Mouse (Mus musculus) liver, embryonic 14.5 days (tissue): ENCODE results near the gene 5430419D17Rik. TPM values are rescaled to one million over a fixed set of nuclear protein-coding genes. Genes with fewer than 3 reads are reported as not detected.

ENCODE experiments used
- ATAC-seq: fragments of 200-750 bp; cut with Nextera tagmentation; 2 replicates; pipeline ENCODE4 v1.8.0; 2017; ENCODE audit warnings: moderate number of reproducible peaks, mild to moderate bottlenecking, moderate library complexity; ENCODE audit not compliant: insufficient read depth
- DNase-seq, 3 experiments: peaks; one replicate each; pipeline ENCODE4 v3.0.0-alpha.2; 2012 to 2013; ENCODE audit warnings: low read depth in 3 of 3, low spot score in 3 of 3
- H3K27ac ChIP-seq: fragments of 300-500 bp; sonication (generic); 2 replicates; pipeline ENCODE4 v1.5.1; 2014; ENCODE audit warnings: moderate library complexity, mild to moderate bottlenecking, control low read depth, inconsistent platforms
- H3K27me3 ChIP-seq: fragments of 300-500 bp; sonication (generic); 2 replicates; pipeline ENCODE4 v1.6.1; 2014; ENCODE audit warnings: mild to moderate bottlenecking, low read length, moderate library complexity; ENCODE audit not compliant: control insufficient read depth, insufficient read depth
- H3K36me3 ChIP-seq: fragments of 300-500 bp; sonication (generic); replicated peaks from 2 replicates; pipeline ENCODE4 v1.6.1; 2014; ENCODE audit warnings: low read depth; ENCODE audit not compliant: control insufficient read depth, insufficient read depth
- H3K4me1 ChIP-seq, 2 experiments: fragments of 200-500 bp in 1 of 2; fragments of 300-500 bp in 1 of 2; sonication (generic) in 1 of 2; replicated peaks; 2 replicates each; pipeline ENCODE4 v1.6.1; 2012 to 2014; ENCODE audit warnings: antibody characterized with exemption in 1 of 2, inconsistent platforms in 1 of 2, low read length in 1 of 2; ENCODE audit not compliant: control insufficient read depth in 2 of 2, insufficient read depth in 2 of 2
- H3K4me2 ChIP-seq: fragments of 300-500 bp; sonication (generic); 2 replicates; pipeline ENCODE4 v1.6.1; 2014; ENCODE audit warnings: low read depth, mild to moderate bottlenecking, control low read depth, moderate library complexity
- H3K4me3 ChIP-seq, 2 experiments: fragments of 200-500 bp in 1 of 2; fragments of 300-500 bp in 1 of 2; sonication (generic) in 1 of 2; 2 replicates each; pipeline ENCODE4 v1.5.1; 2012 to 2014; ENCODE audit warnings: low read depth in 2 of 2, low read length in 2 of 2, mild to moderate bottlenecking in 2 of 2, control low read depth in 1 of 2, inconsistent platforms in 1 of 2, moderate library complexity in 1 of 2; ENCODE audit not compliant: insufficient read depth in 1 of 2
- H3K9ac ChIP-seq: fragments of 300-500 bp; sonication (generic); replicated peaks from 2 replicates; pipeline ENCODE4 v1.6.1; 2014; ENCODE audit warnings: mild to moderate bottlenecking, control low read depth, moderate library complexity
- H3K9me3 ChIP-seq: fragments of 300-500 bp; sonication (generic); 2 replicates; pipeline ENCODE4 v1.6.1; 2016; ENCODE audit warnings: low read length, mixed read lengths; ENCODE audit not compliant: control insufficient read depth
- CTCF ChIP-seq: IDR thresholded peaks from 2 replicates; pipeline ENCODE4 v1.5.1; 2016; ENCODE audit warnings: antibody characterized with exemption, low read depth, control low read depth
- EP300 ChIP-seq: IDR thresholded peaks from 2 replicates; pipeline ENCODE4 v1.6.1; 2016; ENCODE audit warnings: antibody characterized with exemption, low read depth
- WGBS: fragments of 180-500 bp; shearing (Covaris S2); extraction: QIAGEN DNeasy Blood & Tissue Kit; methylation state at CpG from one replicate; pipeline ENCODE4 v1.1.7; 2014; ENCODE audit not compliant: insufficient replicate concordance; 5-methylcytosine and 5-hydroxymethylcytosine counted together
- polyA plus RNA-seq, 2 experiments: library from polyadenylated mRNA; depleted of rRNA in 1 of 2; stranded (reverse) in 1 of 2; unstranded in 1 of 2; fragments of >200 nt; fragmentation: Nextera tagmentation in 1 of 2; extraction: Ambion mirVana in 1 of 2; gene quantifications; 2 replicates each; pipeline versions ENCODE4 v1.2.1 to v1.2.3; 2012 to 2014

Gene 5430419D17Rik
- polyA plus RNA-seq, 2 experiments = not detected

- Histone ChIP-seq H3K4me2 (no peak overlapping the region), H3K4me3 (no peak overlapping the region), H3K27me3 (no peaks in the 10 kb centered on the region), H3K9me3 (no peaks in the 10 kb centered on the region), H3K36me3 (no peaks in the 10 kb centered on the region), H3K27ac (no peak overlapping the region), H3K4me1 (no peaks in the 10 kb centered on the region), H3K9ac (no peak overlapping the region)
- TF ChIP-seq EP300 (no peak), CTCF (no peak)
- ATAC-seq (no peak), DNase-seq (no peak)
- WGBS = 55% methylated on average over 8 of the region's 8 CpGs
Observed at GRCm38 (mm10) chr7:131184339-131184738, 10.1 kb downstream of the 5430419D17Rik start.

GRCm38 (mm10) chr7:131187047-131187446, 12.8 kb downstream of the 5430419D17Rik start:
- Histone ChIP-seq H3K9me3 (no peaks in the 10 kb centered on the region), H3K27ac (no peak overlapping the region), H3K36me3 (no peaks in the 10 kb centered on the region), H3K4me2 (no peak overlapping the region), H3K4me3 (no peak overlapping the region), H3K27me3 (no peaks in the 10 kb centered on the region), H3K9ac (no peak overlapping the region), H3K4me1 (no peaks in the 10 kb centered on the region)
- ATAC-seq (no peak), DNase-seq (no peak)
- TF ChIP-seq CTCF (no peak), EP300 (no peak)
- 55% methylated on average over 8 of the region's 8 CpGs for WGBS

GRCm38 (mm10) chr7:131187996-131188395, 13.8 kb downstream of the 5430419D17Rik start:
- WGBS = 75% methylated on average over 14 of the region's 14 CpGs
- no peak for ATAC-seq

GRCm38 (mm10) chr7:131223086-131223485, 48.9 kb downstream of the 5430419D17Rik start:
- no peak for ATAC-seq
- Histone ChIP-seq H3K4me2 (no peak overlapping the region), H3K4me1 (no peaks in the 10 kb centered on the region), H3K9me3 (no peaks in the 10 kb centered on the region), H3K27ac (no peak overlapping the region), H3K36me3 (no peaks in the 10 kb centered on the region), H3K27me3 (no peaks in the 10 kb centered on the region), H3K4me3 (no peak overlapping the region), H3K9ac (no peak overlapping the region)
- TF ChIP-seq EP300 (no peak), CTCF (no peak)
- 62% methylated on average over 5 of the region's 5 CpGs for WGBS
- no peak for DNase-seq

More at GRCm38 (mm10) chr7:131187996-131188395, 13.8 kb downstream of the 5430419D17Rik start:
- no peaks in the 10 kb centered on the region for H3K9me3 ChIP-seq
- H3K4me2 ChIP-seq = no peak overlapping the region
- no peak overlapping the region for H3K27ac ChIP-seq
- DNase-seq = no peak
- H3K4me1 ChIP-seq = no peaks in the 10 kb centered on the region
- H3K9ac ChIP-seq = no peak overlapping the region
- H3K36me3 ChIP-seq = no peaks in the 10 kb centered on the region
- no peak overlapping the region for H3K4me3 ChIP-seq
- H3K27me3 ChIP-seq = no peaks in the 10 kb centered on the region
- no peak for TF ChIP-seq EP300
- no peak for TF ChIP-seq CTCF

GRCm38 (mm10) chr7:131236091-131236490, 61.9 kb downstream of the 5430419D17Rik start:
- no peak overlapping the region for H3K4me3 ChIP-seq
- no peak overlapping the region for H3K9ac ChIP-seq
- no peak for ATAC-seq
- H3K9me3 ChIP-seq = no peaks in the 10 kb centered on the region
- TF ChIP-seq CTCF (no peak), EP300 (no peak)
- H3K36me3 ChIP-seq = no peaks in the 10 kb centered on the region
- no peak overlapping the region for H3K27ac ChIP-seq
- no peaks in the 10 kb centered on the region for H3K4me1 ChIP-seq
- no peak for DNase-seq
- H3K4me2 ChIP-seq = no peak overlapping the region
- no peaks in the 10 kb centered on the region for H3K27me3 ChIP-seq

GRCm38 (mm10) chr7:131244993-131245392, 70.8 kb downstream of the 5430419D17Rik start:
- no peak for TF ChIP-seq EP300
- no peak for TF ChIP-seq CTCF
- no peaks in the 10 kb centered on the region for H3K4me1 ChIP-seq
- H3K9me3 ChIP-seq = no peaks in the 10 kb centered on the region
- H3K36me3 ChIP-seq = no peaks in the 10 kb centered on the region
- H3K27me3 ChIP-seq = no peaks in the 10 kb centered on the region
- H3K9ac ChIP-seq = no peak overlapping the region
- DNase-seq (no peak), ATAC-seq (no peak)
- no peak overlapping the region for H3K4me2 ChIP-seq
- H3K27ac ChIP-seq = no peak overlapping the region
- H3K4me3 ChIP-seq = no peak overlapping the region
- 26% methylated on average over 1 of the region's 1 CpGs for WGBS
